Mouse (Mus musculus) urinary bladder, postnatal 10 days (tissue): Measurements from ENCODE around the gene Gm20388.

Source experiments
- DNase-seq: peaks from one replicate; pipeline ENCODE4 v3.0.0; 2022; ENCODE audit warnings: low spot score

Gene Gm20388

DNA sequence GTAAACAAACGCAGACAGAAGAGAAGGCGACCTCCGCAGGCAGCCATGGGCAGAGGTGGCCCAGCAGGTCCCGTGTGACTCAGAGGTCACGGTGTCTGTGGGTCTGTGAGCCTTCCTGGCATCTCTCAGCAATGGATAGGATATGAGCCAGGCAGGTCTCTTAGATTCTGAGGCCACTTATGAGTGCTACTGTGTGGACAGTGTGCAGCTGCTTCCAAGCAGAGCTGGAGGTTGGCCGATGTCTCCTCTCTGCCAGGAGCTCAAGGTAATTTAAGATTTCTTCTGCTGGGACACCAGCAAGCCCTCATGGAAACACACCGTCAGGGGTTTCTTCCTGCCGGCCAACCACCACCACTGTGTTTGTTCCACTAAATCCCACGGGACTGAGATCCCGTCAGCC lies 4397.1 kb downstream of the Gm20388 start:
- DNase-seq, result no peak

DNA sequence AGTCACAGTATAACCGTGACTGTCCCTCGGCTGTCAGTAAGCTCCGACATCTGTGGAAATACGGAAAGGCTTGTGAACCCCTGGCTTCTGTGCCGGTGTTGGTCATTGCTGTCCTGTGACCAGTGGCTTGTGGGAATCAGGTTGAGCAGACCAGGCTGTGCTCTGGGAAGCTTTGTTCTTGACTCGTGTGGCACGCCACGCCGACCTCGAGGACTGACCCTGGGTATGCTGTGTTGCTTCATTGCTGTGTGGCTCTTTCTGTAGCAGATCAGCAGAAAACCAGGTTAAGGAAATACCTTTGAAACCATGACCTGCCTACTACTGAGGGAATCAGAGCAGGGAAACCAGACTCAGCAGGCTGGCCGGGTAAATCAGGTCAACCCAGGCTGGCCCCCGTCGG lies 4399.9 kb downstream of the Gm20388 start:
- DNase-seq, result no peak

DNA sequence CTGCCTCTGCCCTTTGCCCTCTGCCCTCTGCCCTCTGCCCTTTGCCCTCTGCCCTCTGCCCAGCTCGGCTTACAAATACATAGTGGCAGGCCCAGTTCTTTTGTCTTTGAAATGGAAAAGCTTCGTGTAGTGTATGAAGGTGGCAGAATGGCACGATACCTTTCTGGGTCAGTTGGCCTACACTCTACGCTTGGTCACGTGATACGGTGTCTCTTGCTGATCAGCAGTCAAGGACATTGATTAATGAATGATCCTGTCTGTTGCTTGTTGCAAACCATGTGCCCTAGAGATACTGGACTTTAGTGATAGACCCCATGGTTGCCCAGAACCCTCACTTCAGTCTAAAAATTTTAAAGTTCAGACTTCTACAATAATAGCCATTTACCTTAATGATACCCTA lies 4400.5 kb downstream of the Gm20388 start:
- no peak for DNase-seq

- DNase-seq, result no peak
Measured at GRCm38 (mm10) chr8:124311723-124312122, 4401.1 kb downstream of the Gm20388 start.

- no peak for DNase-seq
Measured at GRCm38 (mm10) chr8:124312228-124312627, 4401.6 kb downstream of the Gm20388 start.

GRCm38 (mm10) chr8:124314803-124315202 lies 4404.2 kb downstream of the Gm20388 start:
- no peak for DNase-seq

GRCm38 (mm10) chr8:124316466-124317136 lies 4406.0 kb downstream of the Gm20388 start:
- DNase-seq, result peak; percentile 46

DNA sequence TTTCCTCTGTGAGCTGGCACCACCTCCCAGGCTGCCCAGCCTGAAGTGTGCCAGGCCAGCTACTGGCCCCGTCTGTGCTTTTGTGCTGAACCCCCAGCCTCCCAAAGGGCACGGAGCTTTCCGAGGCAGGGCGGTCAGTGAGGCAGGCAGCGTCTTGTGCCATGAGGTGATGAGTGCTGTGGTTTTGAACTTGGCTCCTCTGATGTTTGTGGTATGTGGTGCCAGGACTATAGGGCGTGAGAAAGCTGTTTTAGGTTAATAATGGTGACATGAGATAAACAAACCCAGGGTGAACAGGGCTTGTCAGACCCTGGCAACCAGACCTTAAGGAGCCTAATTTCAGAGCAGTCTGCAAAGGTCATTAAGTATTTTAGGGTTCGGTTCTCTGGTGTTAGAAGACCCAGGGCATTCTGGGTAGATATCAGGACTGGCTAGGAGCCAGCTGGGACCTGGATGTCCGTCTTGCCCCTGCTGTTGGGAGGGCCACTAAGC lies 4406.6 kb downstream of the Gm20388 start:
- no peak for DNase-seq

- no peak for DNase-seq
Measured at GRCm38 (mm10) chr8:124317821-124318220, 4407.2 kb downstream of the Gm20388 start.

- DNase-seq, result no peak
Measured at GRCm38 (mm10) chr8:124318612-124319315, 4408.1 kb downstream of the Gm20388 start.

- DNase-seq, result no peak
Measured at GRCm38 (mm10) chr8:124319316-124319652, 4408.6 kb downstream of the Gm20388 start.

DNA sequence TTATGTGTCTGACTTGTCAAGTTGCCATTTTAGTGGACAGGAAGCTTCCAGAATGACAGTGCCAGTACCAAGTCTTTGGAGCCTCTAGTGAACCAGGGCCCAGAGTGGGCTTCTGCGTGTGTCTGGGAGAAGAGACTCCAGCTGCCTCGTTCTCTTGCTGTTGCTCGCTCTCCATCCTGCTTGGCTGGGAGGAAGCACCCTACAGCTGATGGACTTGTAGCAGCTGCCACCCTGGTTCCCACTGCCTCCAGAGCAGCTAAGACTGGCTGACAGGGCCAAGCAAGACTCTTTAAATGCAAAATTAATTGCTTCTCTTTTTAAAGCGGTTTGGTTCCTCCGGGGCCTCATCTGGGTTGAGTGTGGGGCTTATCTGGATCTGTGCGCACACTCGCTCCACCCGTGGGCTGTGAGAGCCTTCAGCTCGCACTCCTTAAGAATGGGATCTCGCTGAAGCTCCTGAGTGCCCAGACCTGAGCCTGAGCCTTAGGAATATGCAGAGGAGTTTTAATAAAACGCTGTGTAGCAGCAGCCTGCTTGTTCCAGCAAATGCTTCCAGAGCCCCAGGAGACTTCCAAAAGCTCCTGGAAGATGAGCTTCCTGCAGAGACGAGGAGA lies 4410.7 kb downstream of the Gm20388 start:
- no peak for DNase-seq

DNA sequence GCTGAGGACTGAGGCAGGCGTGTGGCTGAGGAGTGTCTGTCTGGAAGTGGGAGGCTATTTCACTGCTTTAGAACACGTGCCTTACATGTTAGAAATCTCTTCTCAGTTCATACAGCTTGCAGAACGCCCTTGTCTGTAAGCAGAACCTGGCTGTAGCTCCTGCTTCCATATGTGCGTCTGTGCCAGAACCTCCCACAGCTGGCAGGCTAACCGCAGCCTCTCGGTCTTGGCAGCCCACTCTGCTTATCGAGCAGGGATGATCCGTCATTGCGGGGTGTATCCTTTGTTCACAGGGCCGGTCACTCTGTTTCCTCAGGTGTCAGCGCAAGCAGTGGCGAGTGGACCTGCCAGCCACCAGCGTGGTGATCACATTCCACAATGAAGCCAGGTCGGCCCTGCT lies 4412.7 kb downstream of the Gm20388 start:
- no peak for DNase-seq

GRCm38 (mm10) chr8:124328259-124328658 lies 4417.6 kb downstream of the Gm20388 start:
- no peak for DNase-seq

DNA sequence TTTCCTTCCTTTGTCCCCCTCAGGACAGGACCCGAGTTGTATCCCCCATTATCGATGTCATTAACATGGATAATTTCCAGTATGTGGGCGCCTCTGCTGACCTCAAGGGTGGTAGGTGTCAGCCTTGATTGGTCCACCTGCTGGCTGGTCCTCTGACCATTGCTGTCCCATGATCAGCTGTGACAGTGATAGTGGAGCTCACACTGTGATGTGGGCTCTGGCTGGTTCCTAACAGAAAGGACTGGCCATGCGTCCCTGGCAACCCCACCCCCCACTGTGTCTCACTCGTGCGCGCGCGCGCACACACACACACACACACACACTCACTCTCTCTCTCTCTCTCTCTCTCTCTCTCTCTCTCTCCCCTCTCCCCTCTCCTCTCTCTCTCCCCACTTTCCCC lies 4419.0 kb downstream of the Gm20388 start:
- DNase-seq, result no peak

GRCm38 (mm10) chr8:124330433-124330832 lies 4419.8 kb downstream of the Gm20388 start:
- no peak for DNase-seq

GRCm38 (mm10) chr8:124331094-124331493 lies 4420.5 kb downstream of the Gm20388 start:
- DNase-seq, result no peak

DNA sequence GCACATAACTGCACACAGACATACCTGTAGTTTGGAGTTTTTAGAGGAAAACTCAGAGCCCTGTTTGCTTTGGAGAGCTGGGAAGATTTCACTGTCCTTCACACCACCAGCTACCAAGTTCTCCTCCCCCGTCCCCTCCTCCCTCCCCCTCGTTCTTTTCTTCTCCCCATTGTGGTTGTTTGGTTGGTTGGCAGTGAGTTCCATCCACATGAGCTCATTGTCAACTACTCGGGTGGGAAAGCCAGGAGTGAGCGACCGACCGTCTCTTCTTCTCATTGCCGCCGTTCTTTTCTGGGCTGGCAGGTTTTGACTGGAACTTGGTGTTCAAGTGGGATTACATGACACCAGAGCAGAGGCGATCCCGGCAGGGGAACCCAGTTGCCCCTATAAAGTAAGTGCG lies 4421.1 kb downstream of the Gm20388 start:
- no peak for DNase-seq

DNA sequence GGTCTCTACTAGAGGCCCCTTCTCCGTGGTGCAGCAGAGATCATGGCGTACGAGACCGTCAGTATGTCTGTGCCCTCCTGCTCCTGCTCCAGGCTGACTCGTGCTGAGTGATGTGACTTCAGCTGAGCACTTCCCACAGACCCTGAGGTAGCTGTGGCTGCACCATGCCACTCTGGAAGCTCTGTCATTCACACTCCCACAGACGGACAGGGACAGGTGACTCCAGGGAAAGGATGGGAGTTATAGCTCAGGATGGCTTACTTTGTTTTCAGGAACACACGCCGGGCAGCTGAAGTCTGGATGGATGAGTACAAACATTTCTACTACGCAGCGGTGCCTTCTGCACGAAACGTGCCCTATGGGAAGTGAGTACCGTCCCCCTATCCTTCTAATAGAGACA lies 4425.7 kb downstream of the Gm20388 start:
- no peak for DNase-seq

GRCm38 (mm10) chr8:124339742-124340141 lies 4429.1 kb downstream of the Gm20388 start:
- no peak for DNase-seq

- no peak for DNase-seq
Measured at GRCm38 (mm10) chr8:124340360-124341068, 4429.9 kb downstream of the Gm20388 start.

DNA sequence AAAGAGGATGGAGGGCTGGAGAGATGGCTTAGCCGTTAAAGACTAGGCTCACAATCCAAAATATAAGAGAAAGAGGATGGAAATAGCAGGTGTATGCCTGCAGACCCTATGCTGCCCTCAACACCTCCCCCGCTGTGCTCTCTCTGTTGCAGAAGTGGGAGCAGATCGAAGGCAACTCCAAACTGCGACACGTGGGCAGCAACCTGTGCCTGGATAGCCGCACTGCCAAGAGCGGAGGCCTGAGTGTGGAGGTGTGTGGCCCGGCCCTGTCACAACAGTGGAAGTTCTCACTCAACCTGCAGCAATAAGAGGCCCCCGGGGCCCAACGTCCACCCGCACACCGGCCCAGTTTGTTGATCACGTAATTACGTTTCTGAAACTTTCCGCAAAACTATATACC lies 4432.5 kb downstream of the Gm20388 start:
- no peak for DNase-seq

- DNase-seq, result no peak
Measured at GRCm38 (mm10) chr8:124343991-124344390, 4433.4 kb downstream of the Gm20388 start.
